Mouse (Mus musculus) intestine, embryonic 16.5 days (tissue): ENCODE results near the gene Retsat. TPM values are rescaled to one million over a fixed set of nuclear protein-coding genes. Genes with fewer than 3 reads are reported as not detected.

Source experiments
- ATAC-seq: fragments of 200-750 bp; cut with Nextera tagmentation; 2 replicates; pipeline ENCODE4 v1.8.0; 2017; ENCODE audit warnings: moderate TSS enrichment, moderate library complexity
- H3K27ac ChIP-seq: fragments of 300-500 bp; sonication (generic); 2 replicates; pipeline ENCODE4 v1.5.1; 2014; ENCODE audit warnings: mild to moderate bottlenecking, low read length
- H3K27me3 ChIP-seq: fragments of 300-500 bp; sonication (generic); replicated peaks from 2 replicates; pipeline ENCODE4 v1.6.1; 2014; ENCODE audit warnings: low read length, control low read depth, mixed read lengths; ENCODE audit not compliant: control insufficient read depth, insufficient read depth
- H3K36me3 ChIP-seq: fragments of 300-500 bp; sonication (generic); 2 replicates; pipeline ENCODE4 v1.6.1; 2014; ENCODE audit warnings: low read length, control low read depth; ENCODE audit not compliant: control insufficient read depth, insufficient read depth
- H3K4me1 ChIP-seq: fragments of 300-500 bp; sonication (generic); 2 replicates; pipeline ENCODE4 v1.6.1; 2014; ENCODE audit warnings: low read length, control low read depth, mixed read lengths; ENCODE audit not compliant: control insufficient read depth, insufficient read depth
- H3K4me2 ChIP-seq: fragments of 300-500 bp; sonication (generic); 2 replicates; pipeline ENCODE4 v1.6.1; 2014; ENCODE audit warnings: low read depth, low read length, control low read depth
- H3K4me3 ChIP-seq: fragments of 300-500 bp; sonication (generic); 2 replicates; pipeline ENCODE4 v1.5.1; 2014; ENCODE audit warnings: mild to moderate bottlenecking, low read length
- H3K9ac ChIP-seq: fragments of 300-500 bp; sonication (generic); 2 replicates; pipeline ENCODE4 v1.6.1; 2014; ENCODE audit warnings: low read depth, low read length
- H3K9me3 ChIP-seq: fragments of 300-500 bp; sonication (generic); 2 replicates; pipeline ENCODE4 v1.6.1; 2016; ENCODE audit warnings: low read length, control low read depth; ENCODE audit not compliant: control insufficient read depth
- WGBS: fragments of 180-500 bp; shearing (Covaris S2); extraction: QIAGEN DNeasy Blood & Tissue Kit; methylation state at CpG from one replicate; pipeline ENCODE4 v1.1.7; 2014; 5-methylcytosine and 5-hydroxymethylcytosine counted together
- polyA plus RNA-seq: library from polyadenylated mRNA; unstranded; fragments of >200 nt; fragmentation: Nextera tagmentation; extraction: Ambion mirVana; gene quantifications from 2 replicates; pipeline ENCODE4 v1.2.1, GENCODE M21; 2015

Gene Retsat
- polyA plus RNA-seq, 1 experiment from 2014 or later = 41.1 TPM

GRCm38 (mm10) chr6:72583211-72583839 is 14.9 kb upstream of the Retsat start:
- ATAC-seq = no peak
- no peaks in the 10 kb centered on the region for H3K9me3 ChIP-seq

GRCm38 (mm10) chr6:72584154-72584553 is 14.1 kb upstream of the Retsat start:
- no peaks in the 10 kb centered on the region for H3K9me3 ChIP-seq
- no peaks in the 10 kb centered on the region for H3K27me3 ChIP-seq
- ATAC-seq = peak; percentile 83
- peaks cover 4% of the 10 kb centered on the region; the same call in 1 of the 2 replicates for H3K36me3 ChIP-seq
- no peak overlapping the region for H3K4me3 ChIP-seq
- H3K4me2 ChIP-seq = no peak overlapping the region
- no peak overlapping the region for H3K9ac ChIP-seq
- 57% methylated on average over 11 of the region's 11 CpGs for WGBS
- H3K4me1 ChIP-seq = no peaks in the 10 kb centered on the region
- no peak overlapping the region for H3K27ac ChIP-seq

More at GRCm38 (mm10) chr6:72583211-72583839, 14.9 kb upstream of the Retsat start:
- H3K27me3 ChIP-seq = no peaks in the 10 kb centered on the region
- WGBS = 89% methylated on average over 4 of the region's 4 CpGs
- no peak overlapping the region for H3K9ac ChIP-seq
- H3K4me1 ChIP-seq = no peaks in the 10 kb centered on the region
- peaks cover 4% of the 10 kb centered on the region; the same call in 1 of the 2 replicates for H3K36me3 ChIP-seq
- H3K27ac ChIP-seq = no peak overlapping the region
- no peak overlapping the region for H3K4me3 ChIP-seq
- H3K4me2 ChIP-seq = no peak overlapping the region

- H3K4me3 ChIP-seq = no peak overlapping the region
- H3K27me3 ChIP-seq = no peaks in the 10 kb centered on the region
- H3K27ac ChIP-seq = no peak overlapping the region
- H3K9ac ChIP-seq = no peak overlapping the region
- no peaks in the 10 kb centered on the region for H3K36me3 ChIP-seq
- no peak overlapping the region for H3K4me2 ChIP-seq
- H3K9me3 ChIP-seq = no peaks in the 10 kb centered on the region
- WGBS = 74% methylated on average over 3 of the region's 3 CpGs
- peaks cover 5% of the 10 kb centered on the region; the same call in 1 of the 2 replicates for H3K4me1 ChIP-seq
- no peak for ATAC-seq
These were observed 11.6 kb upstream of the Retsat start for GRCm38 (mm10) chr6:72586701-72587100.

GRCm38 (mm10) chr6:72588307-72588706 is 10.0 kb upstream of the Retsat start:
- Histone ChIP-seq H3K4me3 (no peak overlapping the region), H3K36me3 (no peaks in the 10 kb centered on the region), H3K9me3 (no peaks in the 10 kb centered on the region), H3K4me2 (no peak overlapping the region), H3K27ac (no peak overlapping the region), H3K4me1 (peaks cover 5% of the 10 kb centered on the region; the same call in 1 of the 2 replicates), H3K27me3 (no peaks in the 10 kb centered on the region), H3K9ac (no peak overlapping the region)
- no peak for ATAC-seq

- Histone ChIP-seq H3K9me3 (no peaks in the 10 kb centered on the region), H3K9ac (no peak overlapping the region), H3K36me3 (no peaks in the 10 kb centered on the region), H3K27ac (no peak overlapping the region), H3K4me1 (peaks cover 5% of the 10 kb centered on the region; the same call in 1 of the 2 replicates), H3K27me3 (no peaks in the 10 kb centered on the region), H3K4me3 (no peak overlapping the region), H3K4me2 (no peak overlapping the region)
- ATAC-seq = peak; percentile 52; the same call in 1 of the 2 replicates
These were observed 8.2 kb upstream of the Retsat start for GRCm38 (mm10) chr6:72590111-72590510.

- Histone ChIP-seq H3K4me1 (peaks cover 17% of the 10 kb centered on the region), H3K9me3 (no peaks in the 10 kb centered on the region), H3K27ac (no peak overlapping the region), H3K9ac (no peak overlapping the region), H3K4me3 (no peak overlapping the region), H3K4me2 (no peak overlapping the region), H3K27me3 (no peaks in the 10 kb centered on the region), H3K36me3 (no peaks in the 10 kb centered on the region)
- no peak for ATAC-seq
- WGBS = 77% methylated on average over 6 of the region's 6 CpGs
These were observed 5.1 kb upstream of the Retsat start for GRCm38 (mm10) chr6:72593011-72593803.

GRCm38 (mm10) chr6:72593914-72594313 is 4.4 kb upstream of the Retsat start:
- Histone ChIP-seq H3K36me3 (no peaks in the 10 kb centered on the region), H3K4me1 (peaks cover 21% of the 10 kb centered on the region), H3K27me3 (no peaks in the 10 kb centered on the region), H3K9me3 (no peaks in the 10 kb centered on the region), H3K4me3 (no peak overlapping the region), H3K4me2 (no peak overlapping the region), H3K9ac (no peak overlapping the region), H3K27ac (no peak overlapping the region)
- no peak for ATAC-seq
- 65% methylated on average over 5 of the region's 5 CpGs for WGBS

- Histone ChIP-seq H3K4me3 (peak overlapping the region; percentile 79), H3K9ac (peak overlapping the region; percentile 80), H3K4me2 (peak overlapping the region; percentile 79), H3K36me3 (no peaks in the 10 kb centered on the region), H3K9me3 (no peaks in the 10 kb centered on the region), H3K27ac (0 out of 2 replicates have a peak overlapping the region, but pooled peaks have one; percentile 57), H3K4me1 (peaks cover 21% of the 10 kb centered on the region), H3K27me3 (no peaks in the 10 kb centered on the region)
- no peak for ATAC-seq
- 33% methylated on average over 13 of the region's 13 CpGs for WGBS
These were observed 996 bp upstream of the Retsat start for GRCm38 (mm10) chr6:72597083-72597874.
